Mouse (Mus musculus): ENCODE measurements around the gene Scp2d1. TPM values are rescaled to one million over a fixed set of nuclear protein-coding genes. Genes with fewer than 3 reads are reported as not detected.

The Scp2d1 gene
- polyA plus RNA-seq, 1 experiment from 2014 or later = not detected

Other genes with a start within 250 kb of the Scp2d1 start
- 39.9 and 41.7 TPM in 2 replicates for gene Smim26, start 229.6 kb upstream of the Scp2d1 start, polyA plus RNA-seq (2014; fragmentation: Nextera tagmentation; extraction: Ambion mirVana)
- 47.8 and 53.5 TPM in 2 replicates for gene Dtd1, start 223.8 kb upstream of the Scp2d1 start, polyA plus RNA-seq (2014; fragmentation: Nextera tagmentation; extraction: Ambion mirVana)